Mouse (Mus musculus): ENCODE measurements at regions not wholly inside any gene's neighbourhood (a gene's known extent, or its start where the extent isn't known, plus 50 kb on each side); places are given as distances from the start of the nearest gene placed in this dataset.

GRCm38 (mm10) chr13:51899319-51900042 lies 53.0 kb downstream of the Gadd45g start:
- 61% methylated on average over 9 of the region's 9 CpGs for WGBS
- Histone ChIP-seq H3K4me2 (replicated peaks; ENCODE audit: low read depth) (no peak overlapping the region), H3K9me3 (ENCODE audit: control insufficient read depth) (peaks cover 6% of the 10 kb centered on the region; the same call in 1 of the 2 replicates), H3K4me1 (replicated peaks; ENCODE audit: control insufficient read depth, insufficient read depth, low read length) (0 out of 2 replicates have a peak, but pooled peaks cover 2% of the 10 kb centered on the region), H3K9ac (ENCODE audit: low read depth, low read length) (no peak overlapping the region), H3K27ac (ENCODE audit: low read depth, low read length) (no peak overlapping the region), H3K27me3 (replicated peaks; ENCODE audit: control insufficient read depth, insufficient read depth, low read length) (no peaks in the 10 kb centered on the region), H3K36me3 (ENCODE audit: control insufficient read depth, insufficient read depth) (no peaks in the 10 kb centered on the region), H3K4me3 (ENCODE audit: low read depth, low read length) (no peak overlapping the region)
- TF ChIP-seq CTCF (IDR thresholded peaks at IDR 0.05; ENCODE audit: low read depth) = no peak
- no peak for ATAC-seq

- peaks cover 4% of the 10 kb centered on the region; the same call in 1 of the 2 replicates for H3K9me3 ChIP-seq (ENCODE audit: control insufficient read depth)
- H3K4me3 ChIP-seq (ENCODE audit: low read depth, low read length) = no peak overlapping the region
- 50% methylated on average over 3 of the region's 3 CpGs for WGBS
- H3K27me3 ChIP-seq (replicated peaks; ENCODE audit: control insufficient read depth, insufficient read depth, low read length) = no peaks in the 10 kb centered on the region
- H3K9ac ChIP-seq (ENCODE audit: low read depth, low read length) = no peak overlapping the region
- H3K4me2 ChIP-seq (replicated peaks; ENCODE audit: low read depth) = no peak overlapping the region
- H3K27ac ChIP-seq (ENCODE audit: low read depth, low read length) = no peak overlapping the region
- 0 out of 2 replicates have a peak, but pooled peaks cover 2% of the 10 kb centered on the region for H3K4me1 ChIP-seq (replicated peaks; ENCODE audit: control insufficient read depth, insufficient read depth, low read length)
- ATAC-seq = no peak
- no peak for TF ChIP-seq CTCF (IDR thresholded peaks at IDR 0.05; ENCODE audit: low read depth)
- H3K36me3 ChIP-seq (ENCODE audit: control insufficient read depth, insufficient read depth) = no peaks in the 10 kb centered on the region
Measured at GRCm38 (mm10) chr13:51900043-51900440, 53.6 kb downstream of the Gadd45g start.

DNA sequence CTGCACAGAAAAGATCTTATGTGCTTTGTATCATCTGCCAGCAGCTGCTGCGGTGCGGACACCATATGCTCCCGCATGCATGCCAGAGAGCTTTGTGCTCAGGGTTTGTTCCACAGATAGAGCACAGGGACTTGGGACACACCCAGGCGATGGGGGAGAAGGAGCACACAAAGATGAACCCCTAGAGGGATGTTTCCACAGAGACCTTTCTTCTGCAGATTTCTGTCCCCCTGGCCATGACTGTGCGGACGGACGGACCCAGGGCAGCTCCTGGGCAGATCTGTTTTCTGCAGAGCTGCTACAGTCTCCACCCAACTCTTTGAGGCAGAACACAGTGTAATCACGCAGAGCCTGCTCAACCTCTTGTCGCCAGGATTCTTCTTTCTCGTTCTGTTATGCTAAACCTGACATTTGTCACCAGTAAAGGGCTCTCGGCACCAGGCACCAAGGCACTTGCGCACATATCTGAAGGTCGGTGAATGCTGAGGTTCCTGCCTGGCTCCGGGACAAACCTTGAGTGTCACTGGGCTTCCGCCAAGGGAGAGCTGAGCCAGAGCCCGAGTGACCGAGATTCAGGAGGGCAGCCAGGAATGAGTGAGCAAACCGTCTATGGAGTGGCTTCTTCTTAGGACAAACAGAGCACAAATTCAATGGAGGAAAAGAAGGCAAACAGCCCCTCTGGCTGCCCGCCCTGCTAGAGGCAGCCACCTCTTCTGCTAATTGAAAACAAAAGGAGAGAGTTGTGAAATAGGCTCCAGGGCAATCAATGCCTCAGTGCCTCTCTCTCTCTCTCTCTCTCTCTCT lies 56.2 kb downstream of the Gadd45g start:
- Histone ChIP-seq H3K9ac (ENCODE audit: low read depth, low read length) (peak overlapping the region; percentile 45), H3K9me3 (ENCODE audit: control insufficient read depth) (no peaks in the 10 kb centered on the region), H3K4me2 (replicated peaks; ENCODE audit: low read depth) (peak overlapping the region; percentile 45), H3K27ac (ENCODE audit: low read depth, low read length) (peak overlapping the region; percentile 35; the same call in 1 of the 2 replicates), H3K27me3 (replicated peaks; ENCODE audit: control insufficient read depth, insufficient read depth, low read length) (no peaks in the 10 kb centered on the region), H3K36me3 (ENCODE audit: control insufficient read depth, insufficient read depth) (no peaks in the 10 kb centered on the region), H3K4me1 (replicated peaks; ENCODE audit: control insufficient read depth, insufficient read depth, low read length) (0 out of 2 replicates have a peak, but pooled peaks cover 2% of the 10 kb centered on the region), H3K4me3 (ENCODE audit: low read depth, low read length) (no peak overlapping the region)
- 40% methylated on average over 19 of the region's 19 CpGs for WGBS
- no peak for TF ChIP-seq CTCF (IDR thresholded peaks at IDR 0.05; ENCODE audit: low read depth)
- ATAC-seq = no peak

DNA sequence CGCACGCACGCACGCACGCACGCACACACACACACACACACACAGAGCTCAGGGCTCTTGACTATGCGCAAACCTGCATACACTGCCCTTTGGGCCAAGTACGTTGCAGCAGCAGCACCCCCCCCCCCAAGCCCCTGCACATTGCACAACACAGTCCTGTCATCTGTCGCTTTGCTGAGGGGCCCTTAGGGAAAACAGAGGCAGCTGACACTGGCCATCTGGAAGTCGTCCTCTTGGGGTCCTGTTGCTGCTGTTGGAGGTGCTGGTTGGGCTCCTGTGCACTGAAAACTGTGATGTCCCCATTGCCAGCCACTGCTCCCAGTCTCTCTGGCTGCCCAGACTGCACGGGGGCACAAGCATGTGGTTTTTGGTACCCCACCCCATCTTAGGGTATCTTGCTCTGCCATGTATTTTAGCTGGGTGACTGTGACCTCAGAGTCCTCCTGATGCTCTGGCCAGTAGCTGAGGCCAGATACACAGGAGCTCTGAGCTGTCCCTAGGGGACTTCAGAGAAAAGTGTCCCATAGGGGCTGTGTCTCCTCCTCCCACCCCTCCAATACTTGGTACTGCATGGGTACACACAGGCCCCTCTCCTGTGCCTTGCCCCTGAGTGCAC lies 57.0 kb downstream of the Gadd45g start:
- no peaks in the 10 kb centered on the region for H3K27me3 ChIP-seq (replicated peaks; ENCODE audit: control insufficient read depth, insufficient read depth, low read length)
- H3K4me1 ChIP-seq (replicated peaks; ENCODE audit: control insufficient read depth, insufficient read depth, low read length) = 0 out of 2 replicates have a peak, but pooled peaks cover 2% of the 10 kb centered on the region
- H3K4me2 ChIP-seq (replicated peaks; ENCODE audit: low read depth) = peak overlapping the region; percentile 45
- WGBS = 45% methylated on average over 8 of the region's 11 CpGs
- no peak overlapping the region for H3K9ac ChIP-seq (ENCODE audit: low read depth, low read length)
- H3K27ac ChIP-seq (ENCODE audit: low read depth, low read length) = no peak overlapping the region
- no peaks in the 10 kb centered on the region for H3K9me3 ChIP-seq (ENCODE audit: control insufficient read depth)
- ATAC-seq = no peak
- no peak overlapping the region for H3K4me3 ChIP-seq (ENCODE audit: low read depth, low read length)
- TF ChIP-seq CTCF (IDR thresholded peaks at IDR 0.05; ENCODE audit: low read depth) = no peak
- H3K36me3 ChIP-seq (ENCODE audit: control insufficient read depth, insufficient read depth) = no peaks in the 10 kb centered on the region

DNA sequence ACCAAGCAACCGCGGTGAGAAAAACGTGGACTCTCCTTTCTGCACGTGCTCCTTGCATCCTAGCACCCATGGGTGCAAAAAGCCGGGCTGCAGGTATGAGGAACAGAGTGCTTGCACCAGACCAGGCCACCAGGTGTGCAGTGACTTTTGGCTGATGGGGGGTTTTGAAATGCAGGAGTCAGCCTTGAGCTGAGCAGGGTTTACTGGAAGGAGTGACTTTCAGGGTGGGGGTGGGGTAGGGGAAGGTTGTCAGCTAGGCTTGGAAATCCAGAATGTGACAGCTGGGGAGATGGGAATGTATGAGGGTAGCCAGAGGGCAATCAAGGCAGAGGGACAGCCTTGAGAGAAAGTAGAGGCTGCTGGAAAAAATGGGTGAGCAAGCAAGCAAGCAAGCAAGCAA lies 58.8 kb downstream of the Gadd45g start:
- Histone ChIP-seq H3K9me3 (ENCODE audit: control insufficient read depth) (no peaks in the 10 kb centered on the region), H3K4me2 (replicated peaks; ENCODE audit: low read depth) (no peak overlapping the region), H3K4me1 (replicated peaks; ENCODE audit: control insufficient read depth, insufficient read depth, low read length) (0 out of 2 replicates have a peak, but pooled peaks cover 2% of the 10 kb centered on the region), H3K4me3 (ENCODE audit: low read depth, low read length) (no peak overlapping the region), H3K27ac (ENCODE audit: low read depth, low read length) (no peak overlapping the region), H3K27me3 (replicated peaks; ENCODE audit: control insufficient read depth, insufficient read depth, low read length) (no peaks in the 10 kb centered on the region), H3K36me3 (ENCODE audit: control insufficient read depth, insufficient read depth) (no peaks in the 10 kb centered on the region), H3K9ac (ENCODE audit: low read depth, low read length) (no peak overlapping the region)
- ATAC-seq = no peak
- TF ChIP-seq CTCF (IDR thresholded peaks at IDR 0.05; ENCODE audit: low read depth) = no peak
- 89% methylated on average over 5 of the region's 5 CpGs for WGBS

GRCm38 (mm10) chr13:51906103-51906502 lies 59.6 kb downstream of the Gadd45g start:
- H3K36me3 ChIP-seq (ENCODE audit: control insufficient read depth, insufficient read depth) = no peaks in the 10 kb centered on the region
- no peak for TF ChIP-seq CTCF (IDR thresholded peaks at IDR 0.05; ENCODE audit: low read depth)
- H3K4me3 ChIP-seq (ENCODE audit: low read depth, low read length) = no peak overlapping the region
- H3K4me2 ChIP-seq (replicated peaks; ENCODE audit: low read depth) = no peak overlapping the region
- H3K27me3 ChIP-seq (replicated peaks; ENCODE audit: control insufficient read depth, insufficient read depth, low read length) = no peaks in the 10 kb centered on the region
- ATAC-seq = 0 out of 2 replicates have a peak, but pooled peaks have one; percentile 37
- WGBS = 93% methylated on average over 3 of the region's 3 CpGs
- H3K27ac ChIP-seq (ENCODE audit: low read depth, low read length) = no peak overlapping the region
- H3K4me1 ChIP-seq (replicated peaks; ENCODE audit: control insufficient read depth, insufficient read depth, low read length) = 0 out of 2 replicates have a peak, but pooled peaks cover 2% of the 10 kb centered on the region
- H3K9ac ChIP-seq (ENCODE audit: low read depth, low read length) = no peak overlapping the region
- H3K9me3 ChIP-seq (ENCODE audit: control insufficient read depth) = no peaks in the 10 kb centered on the region
